Mouse (Mus musculus) urinary bladder, postnatal 10 days (tissue): ENCODE results near the gene Kcnh7.

Experiments used
- DNase-seq: peaks from one replicate; pipeline ENCODE4 v3.0.0; 2022; ENCODE audit warnings: low spot score

The Kcnh7 gene

DNA sequence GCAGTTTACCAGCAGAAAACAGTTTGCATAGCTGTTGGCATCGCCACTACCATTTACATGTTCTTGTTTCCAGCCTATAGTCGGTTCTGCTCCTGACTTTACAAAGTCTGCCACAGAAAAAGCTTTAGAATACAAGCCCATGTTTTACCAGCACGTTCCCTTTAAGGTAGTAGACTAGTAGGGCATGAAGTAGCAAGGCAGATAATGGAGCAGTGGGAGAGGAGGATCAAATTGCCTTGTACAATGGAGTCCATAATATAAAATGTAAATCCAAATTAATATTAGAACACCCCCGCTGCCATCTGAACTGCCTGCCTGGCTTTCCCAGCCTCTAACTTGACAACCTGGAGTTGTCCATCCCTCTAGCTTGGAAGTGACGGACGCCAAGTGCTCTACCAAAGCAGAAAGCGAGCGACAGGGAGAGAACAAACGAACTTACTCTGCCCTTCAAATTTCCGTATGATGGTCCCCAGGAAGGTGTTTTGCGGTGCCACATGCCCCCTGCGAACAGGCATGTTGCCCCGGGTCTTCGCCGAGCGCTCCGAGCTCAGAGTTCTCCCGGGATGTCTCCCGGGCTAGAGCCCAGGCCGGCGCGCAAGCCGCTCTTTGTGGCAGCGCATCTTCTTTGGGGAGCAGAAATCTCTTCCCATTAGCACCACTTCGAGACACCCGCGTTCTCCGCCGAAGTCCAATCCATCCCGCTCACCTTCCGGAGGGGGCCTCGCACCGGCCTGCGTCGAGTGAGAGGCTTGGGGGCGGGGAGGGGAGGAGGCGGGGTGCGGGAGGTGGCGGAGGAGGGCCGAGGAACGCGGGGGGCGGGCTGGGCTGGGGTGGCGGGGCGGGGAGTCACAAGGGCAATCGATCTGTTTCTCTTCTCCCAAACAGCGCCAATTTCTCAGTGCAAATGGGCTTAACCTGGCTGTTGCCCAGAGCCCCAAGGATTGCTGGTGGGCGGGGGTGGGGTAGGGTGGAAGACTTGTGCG, at the start of gene Kcnh7:
TSS of gene Kcnh7 (minus strand) at position 725 of the 983 bp plus-strand sequence.
- DNase-seq = no peak

DNA sequence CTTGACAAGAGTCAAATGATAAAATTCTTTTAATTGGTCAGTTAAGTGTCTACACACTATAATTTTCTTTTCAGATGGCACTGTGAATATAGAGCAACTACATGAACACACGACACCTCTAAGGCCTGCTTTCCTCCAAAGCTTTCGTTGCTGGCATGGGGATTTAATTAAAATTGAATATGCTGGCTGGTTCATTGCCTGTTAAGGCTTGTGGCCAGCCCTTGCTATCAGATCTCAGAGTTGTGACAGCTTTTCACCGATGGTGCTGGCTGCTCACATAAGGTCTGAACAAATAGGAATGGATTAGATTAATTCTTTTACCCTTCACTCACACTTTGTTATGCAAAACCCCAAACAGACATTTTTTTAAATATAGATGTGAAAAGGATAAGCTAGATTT, 23.3 kb upstream of the Kcnh7 start:
- no peak for DNase-seq

GRCm38 (mm10) chr2:63186014-63186413, 1.9 kb upstream of the Kcnh7 start:
- DNase-seq = no peak

DNA sequence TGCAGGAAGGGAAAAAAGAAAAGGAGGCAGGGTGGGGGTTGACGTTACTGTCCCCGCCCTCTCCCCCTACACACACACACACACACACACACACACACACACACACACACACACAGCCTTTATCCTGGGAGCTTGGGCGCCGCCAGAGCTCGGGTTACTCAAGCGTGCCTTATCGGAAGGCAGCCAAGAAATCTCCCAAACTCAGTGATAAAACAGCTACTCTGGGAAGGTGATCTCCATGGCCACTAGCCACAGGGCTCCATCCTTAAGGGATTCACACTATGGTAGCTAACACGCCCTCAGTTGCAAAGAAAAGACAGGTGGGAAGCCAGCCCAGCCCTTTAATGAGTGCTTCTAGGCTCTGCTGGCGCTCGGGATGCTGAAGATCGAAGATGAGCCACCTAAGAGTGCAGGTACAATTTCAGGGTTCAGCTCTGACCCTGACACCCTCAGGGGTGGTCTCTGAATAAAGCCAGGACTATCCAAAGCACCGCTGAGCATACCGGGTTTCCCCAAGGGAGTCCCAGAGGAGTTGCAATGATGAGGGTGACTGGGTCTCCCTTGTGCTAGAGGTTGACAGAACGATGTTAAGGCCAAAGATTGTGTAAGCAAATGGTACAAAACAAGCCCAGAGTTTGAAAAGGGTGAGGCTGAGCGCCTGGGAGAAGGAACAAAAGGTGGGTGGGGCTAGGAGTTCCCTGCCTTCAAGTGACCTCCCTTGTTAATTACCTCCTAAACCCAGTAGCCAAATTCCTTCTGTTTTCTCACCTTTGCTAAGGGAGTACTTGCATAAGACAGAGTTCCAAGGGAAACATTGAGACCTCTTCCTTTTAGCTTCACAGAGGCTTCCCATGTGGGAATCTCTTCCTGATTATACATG, 704 bp upstream of the Kcnh7 start:
- no peak for DNase-seq

- no peak for DNase-seq
These were observed 30.4 kb downstream of the Kcnh7 start for GRCm38 (mm10) chr2:63153701-63154100.

GRCm38 (mm10) chr2:63127762-63128516, 56.1 kb downstream of the Kcnh7 start:
- DNase-seq = no peak

DNA sequence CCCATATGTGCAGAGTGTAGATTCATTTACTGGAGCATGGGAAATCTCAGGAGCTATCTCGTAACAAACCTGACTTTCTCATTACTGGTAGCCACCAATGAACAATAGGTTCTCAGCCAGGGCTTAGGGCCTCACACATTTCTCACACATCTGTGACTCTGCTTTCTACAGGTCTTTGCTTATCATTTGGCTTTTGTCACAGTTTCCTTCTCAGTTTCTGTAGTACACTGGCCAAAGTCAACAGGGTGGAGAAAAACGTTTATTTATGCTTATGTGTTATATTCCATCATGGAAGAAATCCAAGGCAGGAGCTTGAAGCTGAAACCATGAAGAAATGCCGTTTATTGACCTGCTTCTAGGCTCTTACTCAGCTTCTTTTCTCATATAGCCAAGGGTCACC, 63.8 kb downstream of the Kcnh7 start:
- DNase-seq = no peak

GRCm38 (mm10) chr2:63117209-63118193, 66.6 kb downstream of the Kcnh7 start:
- DNase-seq = no peak

DNA sequence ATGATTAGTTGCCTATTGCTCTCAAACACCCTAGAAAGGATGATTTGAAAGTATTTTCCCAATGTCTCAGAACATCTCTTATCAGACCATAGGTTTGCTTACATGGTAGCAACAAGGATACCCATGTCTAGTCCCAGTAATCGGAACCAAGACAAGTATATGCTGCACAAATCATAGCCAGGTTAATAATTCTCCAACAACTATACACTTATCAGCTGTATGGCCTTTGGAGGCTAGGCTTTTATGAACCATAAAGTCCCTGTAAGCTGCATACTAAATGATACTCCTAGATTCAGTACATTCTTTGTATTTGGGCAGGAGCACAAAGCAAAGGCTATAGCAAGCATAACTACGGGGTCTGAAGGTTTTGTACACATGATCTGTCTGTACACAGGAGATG, 78.1 kb downstream of the Kcnh7 start:
- DNase-seq = no peak

DNA sequence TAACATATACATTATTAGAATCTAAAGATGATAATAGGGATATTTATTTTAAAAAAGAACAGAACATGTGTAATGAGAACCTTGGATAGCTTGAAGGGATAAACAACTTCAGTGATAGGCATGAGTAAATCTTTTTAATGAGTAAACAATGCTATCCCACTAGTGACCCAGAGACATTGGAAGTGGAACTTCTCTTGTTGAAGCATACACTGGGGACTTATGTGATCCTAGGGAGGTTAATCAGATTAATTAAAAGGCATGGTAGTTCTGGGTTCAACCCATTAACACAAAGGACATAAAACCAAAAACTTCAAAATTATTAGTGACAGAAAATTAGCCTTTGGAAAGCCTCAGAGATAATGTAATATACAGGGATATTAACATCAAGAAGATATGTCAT, 84.4 kb downstream of the Kcnh7 start:
- DNase-seq = no peak

DNA sequence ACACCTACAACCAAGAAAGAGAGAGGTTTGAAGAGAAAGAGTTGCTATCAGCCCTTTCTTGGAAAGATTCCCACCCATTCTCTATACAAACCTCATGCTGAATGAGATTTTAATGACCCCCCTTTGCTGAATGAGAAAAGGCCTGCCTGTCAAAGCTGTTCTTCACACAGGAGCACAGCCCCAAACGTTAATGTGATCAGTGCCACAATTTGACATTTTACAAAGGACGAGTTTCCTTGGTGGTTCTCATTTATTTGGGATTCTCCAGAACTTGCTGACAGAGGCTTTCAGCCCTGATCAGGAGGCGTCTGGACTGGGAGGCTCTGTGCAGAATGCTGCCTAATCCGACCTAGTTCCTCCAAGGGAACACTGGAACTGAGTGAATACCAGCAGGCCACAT, 92.3 kb downstream of the Kcnh7 start:
- DNase-seq = no peak

DNA sequence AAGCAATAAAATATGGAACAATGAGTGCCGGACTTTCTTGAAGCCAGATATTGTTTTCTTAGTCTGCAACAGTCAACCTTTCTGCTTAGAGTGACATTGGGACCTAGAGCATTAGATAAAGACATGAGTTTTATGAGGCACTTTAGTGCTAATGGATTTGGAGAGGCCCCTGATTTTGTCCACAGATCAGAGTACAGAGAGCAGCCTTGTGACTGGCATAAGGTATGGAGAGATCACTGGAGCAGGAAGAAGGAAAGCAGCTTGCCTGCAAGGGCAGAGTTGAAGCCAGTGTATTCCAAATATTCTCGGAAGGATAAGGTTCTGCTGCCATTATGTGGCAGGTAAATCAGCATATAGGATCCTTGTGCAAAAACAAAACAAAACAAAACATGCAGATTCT, 93.6 kb downstream of the Kcnh7 start:
- no peak for DNase-seq

GRCm38 (mm10) chr2:63058386-63058785, 125.7 kb downstream of the Kcnh7 start:
- no peak for DNase-seq

GRCm38 (mm10) chr2:63049884-63050283, 134.2 kb downstream of the Kcnh7 start:
- DNase-seq = no peak

- DNase-seq = no peak
These were observed 144.4 kb downstream of the Kcnh7 start for GRCm38 (mm10) chr2:63039718-63040117.

- no peak for DNase-seq
These were observed 169.2 kb downstream of the Kcnh7 start for GRCm38 (mm10) chr2:63014909-63015308.

DNA sequence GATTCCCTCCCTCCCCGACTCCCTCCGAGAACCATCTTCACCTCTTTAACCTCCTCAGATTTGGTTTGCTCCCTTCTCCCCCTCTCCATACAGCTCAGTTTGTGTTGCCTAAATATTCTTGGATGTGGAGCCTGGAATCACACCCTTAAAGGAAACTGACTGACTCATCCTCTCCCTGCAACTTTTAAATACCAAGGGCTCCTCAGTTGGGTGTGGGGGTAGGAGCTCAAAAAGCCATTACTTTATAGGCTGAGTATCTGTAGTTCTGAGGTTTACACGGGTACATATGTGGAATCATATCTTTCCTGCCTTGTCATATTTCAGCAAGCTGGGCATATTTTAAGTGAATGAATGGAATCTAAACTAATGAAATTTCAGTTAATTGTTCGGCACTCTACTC, 174.9 kb downstream of the Kcnh7 start:
- no peak for DNase-seq

DNA sequence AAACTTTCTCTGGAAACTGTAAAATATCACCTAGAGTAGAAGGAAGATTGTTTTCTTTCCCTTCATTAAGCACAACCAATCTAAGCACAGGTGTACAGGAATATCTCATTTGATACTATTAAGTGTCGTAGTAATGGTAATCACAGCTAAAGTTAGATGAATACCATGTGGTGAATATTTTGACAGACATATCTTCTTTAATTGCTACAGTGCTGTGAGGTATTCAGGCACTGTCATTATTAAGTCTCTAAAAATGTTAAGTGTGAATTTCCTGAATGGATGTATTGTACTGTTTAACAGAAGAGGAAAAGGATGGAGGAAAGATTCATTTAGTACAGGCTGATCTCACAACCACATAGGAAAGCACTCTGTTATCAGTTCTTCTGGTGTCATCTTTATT, 181.3 kb downstream of the Kcnh7 start:
- DNase-seq = no peak

DNA sequence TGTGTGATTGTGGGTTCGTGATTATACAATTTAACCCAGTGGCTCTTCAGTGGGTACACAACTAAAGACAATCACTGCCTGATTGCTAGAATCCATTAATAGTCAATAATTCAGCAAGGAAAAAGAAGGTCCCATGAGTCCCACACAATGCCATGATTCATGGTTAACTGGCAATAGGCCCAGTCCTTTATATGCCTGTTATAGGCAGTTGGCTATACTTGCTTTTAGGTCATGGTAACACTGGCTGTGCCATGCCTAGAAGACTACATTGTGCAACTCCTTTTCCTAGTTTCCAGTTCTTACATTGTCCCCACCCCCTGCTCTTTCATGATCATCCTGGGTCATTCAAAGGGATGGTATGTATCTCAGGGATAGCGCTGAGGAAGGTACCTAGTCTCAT, 186.4 kb downstream of the Kcnh7 start:
- DNase-seq = no peak

DNA sequence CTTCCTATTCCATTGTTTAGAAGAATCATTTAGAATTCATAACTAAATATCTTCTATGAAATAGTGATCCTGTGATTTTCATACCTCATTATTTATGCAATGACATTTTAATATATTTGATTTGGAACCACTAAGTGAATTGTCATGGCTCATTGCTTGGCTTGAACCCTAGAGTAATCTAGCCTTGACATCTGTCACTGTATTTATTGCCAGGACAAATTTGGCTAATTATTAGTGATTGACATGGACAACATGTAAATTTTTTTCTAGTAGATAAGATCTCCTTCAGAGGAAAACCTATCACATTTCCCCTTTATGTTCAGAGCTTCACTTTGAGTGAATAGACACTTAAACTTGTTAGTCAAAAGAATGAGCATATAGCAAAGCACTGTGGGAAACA, 195.5 kb downstream of the Kcnh7 start:
- DNase-seq = no peak

GRCm38 (mm10) chr2:62983936-62984335, 200.2 kb downstream of the Kcnh7 start:
- DNase-seq = no peak
